Mouse (Mus musculus): Measurements from ENCODE around the gene Tnfrsf25.
A peak's percentile ranks its signal among the peaks of the same experiment; 100 is the strongest.

Tnfrsf25 gene

GRCm38 (mm10) chr4:152143632-152144031 lies 27.9 kb downstream of the Tnfrsf25 start:
- no peak for DNase-seq (ENCODE audit: low spot score)

- DNase-seq (ENCODE audit: low spot score) = no peak
Measured at GRCm38 (mm10) chr4:152145473-152145872, 29.7 kb downstream of the Tnfrsf25 start.

GRCm38 (mm10) chr4:152146033-152146827 lies 30.5 kb downstream of the Tnfrsf25 start:
- no peak for DNase-seq (ENCODE audit: low spot score)

GRCm38 (mm10) chr4:152150546-152150945 lies 34.8 kb downstream of the Tnfrsf25 start:
- no peak for DNase-seq (ENCODE audit: low spot score)

- no peak for DNase-seq (ENCODE audit: low spot score)
Measured at GRCm38 (mm10) chr4:152151451-152151965, 35.8 kb downstream of the Tnfrsf25 start.

- peak; percentile 64 for DNase-seq (ENCODE audit: low spot score)
Measured at GRCm38 (mm10) chr4:152151966-152152544, 36.3 kb downstream of the Tnfrsf25 start, which contains the start of gene Espn. Espn (minus strand) TSS chr4:152152371.

- peak; percentile 93 for DNase-seq (ENCODE audit: low spot score)
Measured at GRCm38 (mm10) chr4:152153771-152154177, 38.0 kb downstream of the Tnfrsf25 start.

- no peak for DNase-seq (ENCODE audit: low spot score)
Measured at GRCm38 (mm10) chr4:152155019-152155418, 39.3 kb downstream of the Tnfrsf25 start.

- peak; percentile 51 for DNase-seq (ENCODE audit: low spot score)
Measured at GRCm38 (mm10) chr4:152157779-152158584, 42.2 kb downstream of the Tnfrsf25 start.

GRCm38 (mm10) chr4:152158585-152159284 lies 43.0 kb downstream of the Tnfrsf25 start, which contains the start of gene Hes2:
Hes2 (plus strand) TSS chr4:152158867.
- peak; percentile 47 for DNase-seq (ENCODE audit: low spot score)

- DNase-seq (ENCODE audit: low spot score) = no peak
Measured at GRCm38 (mm10) chr4:152159285-152159678, 43.5 kb downstream of the Tnfrsf25 start.

- no peak for DNase-seq (ENCODE audit: low spot score)
Measured at GRCm38 (mm10) chr4:152160748-152161147, 45.0 kb downstream of the Tnfrsf25 start.

GRCm38 (mm10) chr4:152161601-152162000 lies 45.9 kb downstream of the Tnfrsf25 start:
- no peak for DNase-seq (ENCODE audit: low spot score)

- no peak for DNase-seq (ENCODE audit: low spot score)
Measured at GRCm38 (mm10) chr4:152162748-152163147, 47.0 kb downstream of the Tnfrsf25 start.

- DNase-seq (ENCODE audit: low spot score) = peak; percentile 86
Measured at GRCm38 (mm10) chr4:152165036-152165931, 49.5 kb downstream of the Tnfrsf25 start.

GRCm38 (mm10) chr4:152168052-152168451 lies 52.3 kb downstream of the Tnfrsf25 start:
- no peak for DNase-seq (ENCODE audit: low spot score)

- no peak for DNase-seq (ENCODE audit: low spot score)
Measured at GRCm38 (mm10) chr4:152169103-152169502, 53.4 kb downstream of the Tnfrsf25 start.

All from urinary bladder, postnatal 14 days (tissue).